Mouse (Mus musculus) telencephalon, adult 2 months (tissue): Measurements from ENCODE around the gene Zc3h10.
"Not testable (repeated sequence)": the region's sequence is repeated elsewhere in the genome, so short reads cannot be mapped to it uniquely, and the experiment has no call there.

Source experiments
- DNase-seq: peaks from one replicate; pipeline ENCODE4 v3.0.0-alpha.2; 2011; ENCODE audit warnings: low read depth, low spot score

The Zc3h10 gene

GRCm38 (mm10) chr10:128555567-128555966, 8.0 kb upstream of the Zc3h10 start:
- DNase-seq, result not testable (repeated sequence)

GRCm38 (mm10) chr10:128550144-128550823, 2.7 kb upstream of the Zc3h10 start:
- DNase-seq, result not testable (repeated sequence)

- not testable (repeated sequence) for DNase-seq
Measured at GRCm38 (mm10) chr10:128549682-128550057, 2.1 kb upstream of the Zc3h10 start.

- DNase-seq, result peak; percentile 99
Measured at GRCm38 (mm10) chr10:128548947-128549681, 1.5 kb upstream of the Zc3h10 start, which contains the start of gene Rpl41. Gene Rpl41, minus strand, starts transcription at chr10:128549305.

- DNase-seq, result not testable (repeated sequence)
Measured at GRCm38 (mm10) chr10:128548051-128548791, 647 bp upstream of the Zc3h10 start.

GRCm38 (mm10) chr10:128546787-128547186, 787 bp downstream of the Zc3h10 start:
- DNase-seq, result no peak

- DNase-seq, result no peak
Measured at GRCm38 (mm10) chr10:128546361-128546760, 1.2 kb downstream of the Zc3h10 start.

GRCm38 (mm10) chr10:128545570-128545898, 2.0 kb downstream of the Zc3h10 start:
- DNase-seq, result no peak

GRCm38 (mm10) chr10:128544674-128545569, 2.7 kb downstream of the Zc3h10 start:
- DNase-seq, result no peak

- DNase-seq, result no peak
Measured at GRCm38 (mm10) chr10:128544151-128544657, 3.4 kb downstream of the Zc3h10 start.

GRCm38 (mm10) chr10:128543100-128543499, 4.5 kb downstream of the Zc3h10 start:
- DNase-seq, result no peak

GRCm38 (mm10) chr10:128538340-128538870, 9.2 kb downstream of the Zc3h10 start:
- no peak for DNase-seq

- DNase-seq, result peak; percentile 65
Measured at GRCm38 (mm10) chr10:128536266-128536940, 11.2 kb downstream of the Zc3h10 start.

- DNase-seq, result no peak
Measured at GRCm38 (mm10) chr10:128535624-128536265, 11.8 kb downstream of the Zc3h10 start.

- DNase-seq, result no peak
Measured at GRCm38 (mm10) chr10:128535206-128535605, 12.4 kb downstream of the Zc3h10 start.

- DNase-seq, result no peak
Measured at GRCm38 (mm10) chr10:128526366-128527356, 20.9 kb downstream of the Zc3h10 start.

- peak; percentile 97 for DNase-seq
Measured at GRCm38 (mm10) chr10:128525671-128526308, 21.8 kb downstream of the Zc3h10 start, which contains the start of gene Esyt1. Gene Esyt1, minus strand, starts transcription at chr10:128525871.
